Mouse (Mus musculus): ENCODE measurements around the gene Lhx3. TPM values are rescaled to one million over a fixed set of nuclear protein-coding genes. Genes with fewer than 3 reads are reported as not detected.
A peak's percentile ranks its signal among the peaks of the same experiment; 100 is the strongest.

The Lhx3 gene
- total and polyA plus RNA-seq, 3 experiments: not detected

DNA sequence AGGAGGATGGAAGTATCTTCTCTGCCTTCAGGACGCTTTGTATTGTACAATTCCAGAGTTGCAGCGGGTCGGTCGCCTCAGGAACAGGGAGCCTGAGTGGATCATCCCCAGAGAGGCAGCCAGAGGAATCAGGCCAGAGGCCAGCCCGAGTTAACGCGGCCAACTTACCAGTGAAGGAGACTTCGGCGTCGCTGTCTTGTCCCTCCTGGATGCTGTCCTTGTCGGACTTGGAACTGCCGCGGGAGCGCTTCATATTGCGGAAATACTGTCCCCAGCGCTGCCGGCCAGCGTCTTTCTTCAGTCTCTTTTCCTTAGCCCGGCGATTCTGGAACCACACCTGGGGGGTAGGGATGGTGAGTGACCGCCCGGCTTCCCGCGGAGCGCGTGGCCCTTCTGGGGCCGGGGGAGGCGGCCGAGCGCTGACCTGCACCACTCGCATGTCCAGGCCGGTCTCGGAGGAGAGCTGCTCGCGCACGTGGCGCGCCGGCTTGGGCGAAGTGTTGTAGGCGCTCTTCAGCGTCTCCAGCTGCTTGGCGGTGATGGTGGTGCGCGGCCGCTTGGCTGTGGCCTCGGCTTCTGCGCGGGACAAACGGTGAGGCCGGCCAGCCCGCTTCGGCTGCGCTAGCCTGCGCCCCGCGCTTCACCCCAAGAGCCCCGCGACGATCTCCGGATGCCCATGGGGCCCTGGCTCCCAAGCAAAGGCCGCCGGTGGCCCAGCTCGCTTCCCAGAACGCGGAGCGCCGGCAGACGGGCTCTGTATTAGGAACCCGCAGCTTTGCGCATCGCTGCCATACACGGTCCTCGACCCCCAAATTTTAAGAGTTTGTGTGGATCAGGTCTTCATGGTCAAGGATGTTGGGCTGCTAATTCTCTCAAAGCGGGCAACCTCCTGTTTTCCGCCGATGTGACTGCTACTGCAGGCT, 5.9 kb downstream of the Lhx3 start:
- no peak for DNase-seq (ENCODE audit: extremely low read depth)
- H3K79me2 ChIP-seq (replicated peaks; ENCODE audit: control insufficient read depth, extremely low read depth, insufficient read depth, poor library complexity, severe bottlenecking): no peaks in the 10 kb centered on the region
- H3K36me3 ChIP-seq (replicated peaks in 1 of 2; ENCODE audit: control insufficient read depth in 1 of 2, insufficient read depth in 1 of 2, low read length in 1 of 2): no peaks in the 10 kb centered on the region
- H3K4me1 ChIP-seq (ENCODE audit: control insufficient read depth in 1 of 2, insufficient read depth in 2 of 2): peaks cover 0 to 3% of the 10 kb centered on the region in 2 experiments; a peak in 1 of 4 replicates
- H3K4me3 ChIP-seq (replicated peaks in 1 of 3; ENCODE audit: low read depth in 2 of 3, low read length in 2 of 3, poor library complexity in 1 of 3): no peak overlapping the region
- dilution Hi-C loops (cut with MboI; ENCODE audit: extremely low pct_ligation_motif_present, extremely low pct_unique_long_range_greater_than_20kb, low sequenced_read_pairs): no loop called here
- H3K9me3 ChIP-seq (replicated peaks; ENCODE audit: low read length): no peaks in the 10 kb centered on the region
- in situ Hi-C loops (cut with MboI; ENCODE audit: low pct_ligation_motif_present, low pct_unique_long_range_greater_than_20kb, low sequenced_read_pairs): no loop called here
- peaks cover 42% of the 10 kb centered on the region for H3K27me3 ChIP-seq (replicated peaks)
- H3K27ac ChIP-seq (ENCODE audit: insufficient read depth, low read depth): no peak overlapping the region
- TF ChIP-seq MEF2A (IDR thresholded peaks at IDR 0.05; ENCODE audit: borderline replicate concordance, low read depth, low read length) (no peak), USF2 (conservative IDR thresholded peaks at IDR 0.05; ENCODE audit: low read depth, low read length) (no peak), NELFE (IDR thresholded peaks at IDR 0.05; ENCODE audit: low read depth, low read length) (no peak), RCOR1 (conservative IDR thresholded peaks at IDR 0.05; ENCODE audit: low read depth, low read length) (no peak), USF1 (IDR thresholded peaks at IDR 0.05; ENCODE audit: low read depth, low read length) (no peak), POLR2A (IDR thresholded peaks at IDR 0.05; ENCODE audit: low read depth, low read length) (no peak), ZNF384 (IDR thresholded peaks at IDR 0.05; ENCODE audit: low read depth, low read length) (no peak), ZMIZ1 (IDR thresholded peaks at IDR 0.05; ENCODE audit: low read depth, low read length) (no peak), NRF1 (IDR thresholded peaks at IDR 0.05; ENCODE audit: low read depth, low read length) (no peak), BHLHE40 (IDR thresholded peaks at IDR 0.05; ENCODE audit: low read depth, low read length) (no peak), ZC3H11A (IDR thresholded peaks at IDR 0.05; ENCODE audit: low read depth, low read length) (no peak), MAX (IDR thresholded peaks at IDR 0.05; ENCODE audit: low read length) (no peak), CHD1 (IDR thresholded peaks at IDR 0.05; ENCODE audit: low read depth, low read length) (no peak), MXI1 (IDR thresholded peaks at IDR 0.05; ENCODE audit: low read depth, low read length) (no peak)
- no peak overlapping the region for H3K9ac ChIP-seq (ENCODE audit: insufficient read depth, low read depth)
- H3K4me2 ChIP-seq (ENCODE audit: insufficient read depth, low read depth, poor library complexity, severe bottlenecking): no peak overlapping the region

DNA sequence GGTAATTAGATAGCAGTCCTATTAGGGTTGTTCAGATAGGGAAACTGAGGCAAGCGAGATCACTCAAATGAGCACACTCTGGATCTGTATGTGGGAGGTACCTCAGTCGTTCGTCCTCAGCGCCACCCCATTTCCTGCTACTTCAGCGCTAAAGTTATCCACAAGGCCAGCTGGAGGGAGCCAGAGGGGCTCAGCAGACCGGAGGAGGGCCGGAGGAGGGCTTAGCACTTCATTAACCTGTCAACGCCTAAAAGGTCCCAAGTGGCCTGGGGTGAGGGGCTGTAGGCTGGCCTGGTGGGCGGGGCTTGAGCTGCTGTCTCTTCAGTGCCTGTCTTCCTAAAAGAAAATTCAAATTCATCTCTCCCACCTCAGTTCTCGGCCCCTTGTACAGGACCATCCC, 9.6 kb downstream of the Lhx3 start:
- no peaks in the 10 kb centered on the region for H3K36me3 ChIP-seq (replicated peaks in 1 of 2; ENCODE audit: control insufficient read depth in 1 of 2, insufficient read depth in 1 of 2, low read length in 1 of 2)
- no peak for TF ChIP-seq UBTF (IDR thresholded peaks at IDR 0.05; ENCODE audit: low read depth, low read length)
- no peak for TF ChIP-seq ELF1 (IDR thresholded peaks at IDR 0.05; ENCODE audit: low read depth, low read length)
- no peak for TF ChIP-seq EP300 (IDR thresholded peaks at IDR 0.05; ENCODE audit: low read length)
- no peak for TF ChIP-seq IRF4 (IDR thresholded peaks at IDR 0.05; ENCODE audit: low read depth, low read length)
- TF ChIP-seq MYC (IDR thresholded peaks at IDR 0.05; ENCODE audit: low read depth, low read length): no peak
- no peak for TF ChIP-seq MAFK (IDR thresholded peaks at IDR 0.05; ENCODE audit: insufficient replicate concordance, low read length)
- TF ChIP-seq GABPA (IDR thresholded peaks at IDR 0.05; ENCODE audit: insufficient replicate concordance, low read depth, low read length): no peak
- H3K9ac ChIP-seq (ENCODE audit: insufficient read depth, low read depth): no peak overlapping the region
- no peak for DNase-seq (ENCODE audit: extremely low read depth)
- no peaks in the 10 kb centered on the region for H3K79me2 ChIP-seq (replicated peaks; ENCODE audit: control insufficient read depth, extremely low read depth, insufficient read depth, poor library complexity, severe bottlenecking)
- in situ Hi-C loops (cut with MboI; ENCODE audit: low pct_ligation_motif_present, low pct_unique_long_range_greater_than_20kb, low sequenced_read_pairs): no loop called here
- no peak overlapping the region for H3K4me3 ChIP-seq (replicated peaks in 1 of 3; ENCODE audit: low read depth in 2 of 3, low read length in 2 of 3, poor library complexity in 1 of 3)
- no peak overlapping the region for H3K27ac ChIP-seq (ENCODE audit: insufficient read depth, low read depth)
- 0 out of 2 replicates have a peak overlapping the region, but pooled peaks have one; percentile 25 for H3K4me2 ChIP-seq (ENCODE audit: insufficient read depth, low read depth, poor library complexity, severe bottlenecking)
- H3K27me3 ChIP-seq (replicated peaks): peaks cover 57% of the 10 kb centered on the region
- peaks cover 13 to 22% of the 10 kb centered on the region in 2 experiments for H3K4me1 ChIP-seq (ENCODE audit: control insufficient read depth in 1 of 2, insufficient read depth in 2 of 2)
- dilution Hi-C loops (cut with MboI; ENCODE audit: extremely low pct_ligation_motif_present, extremely low pct_unique_long_range_greater_than_20kb, low sequenced_read_pairs): no loop called here
- no peaks in the 10 kb centered on the region for H3K9me3 ChIP-seq (replicated peaks; ENCODE audit: low read length)
